Mouse (Mus musculus) midbrain, embryonic 11.5 days (tissue): ENCODE measurements around the gene Gpr4. TPM values are rescaled to one million over a fixed set of nuclear protein-coding genes. Genes with fewer than 3 reads are reported as not detected.

Experiments used
- ATAC-seq: fragments of 200-750 bp; cut with Nextera tagmentation; 2 replicates; pipeline ENCODE4 v1.8.0; 2017; ENCODE audit warnings: moderate TSS enrichment, moderate library complexity; ENCODE audit not compliant: low FRiP score
- DNase-seq: peaks from one replicate; pipeline ENCODE4 v3.0.0; 2015; ENCODE audit warnings: low spot score; ENCODE audit errors: missing footprints
- H3K27ac ChIP-seq: fragments of 300-500 bp; sonication (generic); 2 replicates; pipeline ENCODE4 v1.5.1; 2014; ENCODE audit warnings: low read depth, low read length
- H3K27me3 ChIP-seq: fragments of 300-500 bp; sonication (generic); 2 replicates; pipeline ENCODE4 v1.6.1; 2014; ENCODE audit warnings: mild to moderate bottlenecking, low read length, moderate library complexity, mixed read lengths; ENCODE audit not compliant: control insufficient read depth, insufficient read depth
- H3K36me3 ChIP-seq: fragments of 300-500 bp; sonication (generic); 2 replicates; pipeline ENCODE4 v1.6.1; 2014; ENCODE audit warnings: mild to moderate bottlenecking, low read length, moderate library complexity, mixed read lengths; ENCODE audit not compliant: control insufficient read depth, insufficient read depth
- H3K4me1 ChIP-seq: fragments of 300-500 bp; sonication (generic); 2 replicates; pipeline ENCODE4 v1.6.1; 2014; ENCODE audit warnings: low read length; ENCODE audit not compliant: control insufficient read depth, insufficient read depth
- H3K4me2 ChIP-seq: fragments of 300-500 bp; sonication (generic); 2 replicates; pipeline ENCODE4 v1.6.1; 2014; ENCODE audit warnings: mild to moderate bottlenecking, moderate library complexity
- H3K4me3 ChIP-seq: fragments of 300-500 bp; sonication (generic); 2 replicates; pipeline ENCODE4 v1.5.1; 2014; ENCODE audit warnings: low read depth, low read length
- H3K9ac ChIP-seq: fragments of 300-500 bp; sonication (generic); 2 replicates; pipeline ENCODE4 v1.6.1; 2014; ENCODE audit warnings: low read length
- H3K9me3 ChIP-seq: fragments of 300-500 bp; sonication (generic); 2 replicates; pipeline ENCODE4 v1.6.1; 2016; ENCODE audit warnings: low read length; ENCODE audit not compliant: control insufficient read depth
- WGBS: fragments of 180-500 bp; shearing (Covaris S2); extraction: QIAGEN DNeasy Blood & Tissue Kit; methylation state at CpG from one replicate; pipeline ENCODE4 v1.1.7; 2014; 5-methylcytosine and 5-hydroxymethylcytosine counted together
- microRNA counts: library from miRNA; unstranded; fragments of <30 nt; microRNA quantifications from one replicate; lab custom pipeline; 2015
- microRNA-seq: library from miRNA; unstranded; fragments of <30 nt; microRNA quantifications from one replicate; pipeline ENCODE4, GENCODE M21; 2017
- polyA plus RNA-seq: library from polyadenylated mRNA; unstranded; fragments of >200 nt; fragmentation: Nextera tagmentation; extraction: Ambion mirVana; gene quantifications from 2 replicates; pipeline ENCODE4 v1.2.1, GENCODE M21; 2014

Gene Gpr4
- polyA plus RNA-seq, 1 experiment from 2014 or later, result 1.7 TPM

DNA sequence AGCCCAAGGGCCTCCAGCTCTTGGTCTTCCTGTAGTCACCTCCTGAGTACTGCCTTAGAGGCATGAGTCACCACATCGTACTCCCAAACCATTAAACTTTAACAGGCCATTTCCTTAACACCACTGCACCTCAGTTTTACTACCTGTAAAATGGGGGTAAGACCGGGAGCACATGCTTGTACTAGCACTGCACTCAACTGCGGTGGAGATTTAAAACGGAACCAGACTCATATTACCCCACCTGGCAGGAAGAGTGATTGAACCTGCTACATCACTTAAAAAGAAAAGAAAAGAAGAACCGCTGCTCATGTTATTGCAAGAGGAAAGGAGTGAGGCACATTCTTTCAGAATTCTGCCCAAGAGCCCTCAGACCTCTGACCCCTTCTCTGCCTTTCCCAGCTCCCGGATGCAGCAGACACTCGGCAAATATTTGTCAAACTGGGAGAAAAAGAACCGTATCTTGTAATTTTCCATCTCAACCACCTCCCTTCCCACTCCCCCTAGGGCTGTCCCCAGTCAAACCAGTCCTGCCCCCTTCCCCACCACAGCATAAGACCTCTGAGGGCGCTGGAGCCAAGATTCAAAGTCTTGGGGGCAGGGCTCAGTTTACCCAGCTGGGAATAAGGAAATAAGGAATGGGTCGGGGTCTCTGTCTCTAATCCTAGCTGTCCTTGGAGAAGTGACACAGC, 56.8 kb downstream of the Gpr4 start:
- peak overlapping the region; percentile 85; the same call in 1 of the 2 replicates for H3K9ac ChIP-seq
- H3K9me3 ChIP-seq, result no peaks in the 10 kb centered on the region
- DNase-seq (no peak), ATAC-seq (no peak)
- 60% methylated on average over 10 of the region's 10 CpGs for WGBS
- H3K4me1 ChIP-seq, result peaks cover 13% of the 10 kb centered on the region
- H3K27me3 ChIP-seq, result no peaks in the 10 kb centered on the region
- peak overlapping the region; percentile 96 for H3K4me3 ChIP-seq
- H3K4me2 ChIP-seq, result peak overlapping the region; percentile 97
- peaks cover 6% of the 10 kb centered on the region; the same call in 1 of the 2 replicates for H3K36me3 ChIP-seq
- no peak overlapping the region for H3K27ac ChIP-seq

DNA sequence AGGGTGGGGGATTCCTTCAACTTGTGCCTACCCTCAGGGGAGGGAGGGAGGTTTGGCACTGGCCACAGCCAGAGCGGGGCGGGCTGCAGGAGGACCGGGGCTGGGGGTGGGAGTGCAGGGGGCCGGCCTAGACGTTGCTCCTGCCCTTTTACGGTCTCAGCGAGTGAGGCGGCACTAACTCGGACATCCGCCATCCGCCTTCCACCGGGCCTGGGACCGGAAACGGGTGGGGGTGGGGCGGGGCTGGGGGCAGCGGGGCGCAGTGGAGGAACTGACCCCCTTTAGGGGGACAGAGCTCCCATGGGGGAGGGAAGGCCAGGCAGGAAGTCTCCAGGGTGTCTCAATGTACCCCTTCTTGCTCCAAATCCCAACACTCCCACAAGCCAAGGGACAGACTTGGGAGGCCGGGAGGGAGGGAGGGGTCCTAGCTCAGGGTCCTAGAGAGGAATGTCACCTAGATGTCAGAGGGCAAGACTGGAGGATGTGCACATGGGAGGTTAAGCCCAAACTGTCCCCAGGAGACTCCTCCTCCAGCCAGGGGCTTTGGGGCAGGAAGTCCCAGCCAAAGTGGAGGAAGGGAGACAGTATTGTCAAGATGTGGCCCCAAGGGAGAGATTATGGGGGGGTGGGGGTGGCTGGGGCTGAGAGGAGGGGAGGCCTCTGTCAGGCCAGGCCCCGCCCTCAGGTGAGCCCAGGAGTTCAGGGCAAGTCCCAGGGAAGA, 57.5 kb downstream of the Gpr4 start:
- peak; percentile 12; the same call in 1 of the 2 replicates for ATAC-seq
- no peak for DNase-seq
- WGBS, result 1% methylated on average over 19 of the region's 19 CpGs
- Histone ChIP-seq H3K27ac (no peak overlapping the region; the same call in 1 of the 2 replicates), H3K9ac (peak overlapping the region; percentile 85), H3K4me2 (peak overlapping the region; percentile 97), H3K9me3 (no peaks in the 10 kb centered on the region), H3K36me3 (no peaks in the 10 kb centered on the region), H3K27me3 (no peaks in the 10 kb centered on the region), H3K4me3 (peak overlapping the region; percentile 96), H3K4me1 (peaks cover 13% of the 10 kb centered on the region)

DNA sequence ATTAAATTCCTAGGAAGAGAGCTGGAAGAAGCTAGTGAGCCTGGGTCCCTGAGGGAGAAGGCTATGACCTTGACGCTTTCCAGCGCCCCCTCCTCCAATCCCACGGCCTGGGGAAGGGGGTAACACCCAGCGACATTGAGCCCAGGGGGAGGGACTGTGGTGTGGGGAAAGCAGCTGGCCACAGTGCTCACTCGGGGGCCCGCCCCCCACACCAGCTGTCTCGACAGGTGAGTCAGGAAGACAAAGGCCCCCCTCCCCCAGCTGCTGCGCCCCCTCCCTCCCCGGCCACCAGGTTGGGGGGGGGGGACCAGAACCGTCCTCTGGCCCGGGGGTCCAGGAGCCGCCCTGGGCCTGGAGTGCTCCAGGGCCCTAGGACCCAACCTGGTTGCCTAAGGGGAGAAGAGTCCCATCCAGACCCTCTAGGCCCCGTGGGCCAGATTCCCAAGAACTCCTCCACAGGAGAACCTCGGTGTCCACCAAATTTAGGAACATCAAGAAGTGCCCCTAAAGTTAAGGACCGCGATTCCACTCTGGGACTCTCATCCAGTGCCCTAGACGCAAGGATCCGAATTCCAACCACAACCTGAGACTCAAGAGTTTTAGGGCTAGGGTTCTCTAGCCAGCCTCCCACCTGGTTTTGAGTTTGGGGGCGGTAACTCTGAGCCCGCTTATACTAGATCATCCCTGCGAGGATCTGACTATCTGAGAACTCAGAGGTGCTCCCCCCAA, 58.3 kb downstream of the Gpr4 start:
- peaks cover 13% of the 10 kb centered on the region for H3K4me1 ChIP-seq
- no peak for ATAC-seq
- 0% methylated on average over 18 of the region's 21 CpGs for WGBS
- peak overlapping the region; percentile 97 for H3K4me2 ChIP-seq
- peak overlapping the region; percentile 96 for H3K4me3 ChIP-seq
- H3K27ac ChIP-seq, result no peak overlapping the region
- no peak for DNase-seq
- H3K9me3 ChIP-seq, result no peaks in the 10 kb centered on the region
- no peaks in the 10 kb centered on the region for H3K27me3 ChIP-seq
- H3K36me3 ChIP-seq, result no peaks in the 10 kb centered on the region
- peak overlapping the region; percentile 85 for H3K9ac ChIP-seq

DNA sequence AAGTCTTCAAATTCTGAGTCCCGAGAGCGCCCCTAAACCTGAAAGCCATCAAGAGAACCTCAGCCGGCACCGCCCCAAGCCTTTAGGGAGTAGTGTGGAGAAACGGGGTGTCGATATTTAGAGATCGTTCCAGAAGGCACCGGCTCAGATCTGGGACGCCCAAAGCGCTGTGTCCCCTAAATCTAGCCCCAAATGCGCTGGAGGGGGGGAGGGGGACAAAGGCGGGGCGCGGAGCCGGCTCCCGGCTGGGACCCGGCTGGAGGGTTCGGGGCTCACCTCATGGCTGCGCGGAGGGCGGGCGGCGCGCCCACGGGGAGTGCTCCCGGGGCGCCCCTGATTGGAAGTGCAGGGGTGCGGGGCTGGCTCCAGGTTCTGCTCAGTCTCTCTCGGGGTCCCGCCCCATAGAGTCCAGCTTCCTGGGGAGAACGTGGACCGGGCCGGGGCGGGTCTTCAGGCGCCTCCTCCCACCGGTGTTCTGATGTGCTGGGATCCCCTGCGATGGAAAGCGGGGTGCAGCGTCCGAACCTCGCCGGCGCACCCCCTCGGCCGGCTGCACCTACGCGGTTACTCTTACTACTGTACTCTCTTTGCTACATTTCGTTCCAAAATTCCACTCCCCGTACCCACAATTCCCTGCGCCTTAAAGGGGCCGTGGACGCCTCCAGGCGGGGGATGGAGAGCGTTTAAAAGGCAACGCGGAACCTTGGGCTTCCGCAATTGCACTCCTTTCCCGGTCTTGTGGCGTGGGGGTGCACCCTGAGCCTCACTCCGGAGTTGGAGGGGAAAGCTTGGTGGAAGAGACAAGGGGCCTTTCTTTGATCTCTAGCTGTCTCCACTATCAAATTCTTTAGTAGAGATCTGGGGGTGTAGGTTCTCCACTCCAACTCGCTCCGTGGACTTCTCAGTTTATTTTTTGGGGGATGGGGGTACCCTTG, 59.2 kb downstream of the Gpr4 start, which contains the start of gene Vasp:
Gene Vasp, minus strand, starts transcription at position 580 of the 935 bp plus-strand sequence.
- under 1% methylated on average over 54 of the region's 62 CpGs for WGBS
- peak; percentile 63 for ATAC-seq
- H3K9me3 ChIP-seq, result no peaks in the 10 kb centered on the region

DNA sequence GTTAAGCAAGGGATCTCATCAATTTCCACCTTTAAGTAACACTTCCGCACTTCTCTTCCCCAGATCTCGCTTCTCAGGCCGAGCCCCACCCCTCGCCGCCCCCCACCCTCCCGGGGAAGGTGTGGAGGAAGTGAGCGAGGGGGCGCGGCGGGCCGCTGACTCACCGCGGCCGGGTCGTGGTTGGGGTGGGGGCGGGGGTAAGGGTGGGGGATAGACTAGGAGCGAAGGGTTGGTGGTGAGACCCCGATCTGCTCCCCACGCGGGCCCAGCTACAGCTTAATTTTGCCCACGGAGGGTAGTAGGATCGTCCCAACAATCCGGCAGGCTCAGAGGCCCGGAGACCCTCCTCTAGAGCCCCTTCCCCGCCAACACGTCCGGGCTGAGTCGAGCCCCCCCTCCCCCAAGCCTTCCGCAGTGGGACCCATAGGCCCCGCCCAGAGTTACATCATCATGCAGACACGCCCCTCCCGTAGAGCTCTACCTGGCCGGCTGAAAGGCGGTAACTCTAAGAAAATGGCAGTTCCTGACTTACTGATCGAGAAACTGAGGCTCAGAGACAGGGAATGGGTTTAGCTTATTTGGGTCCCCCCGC, 59.9 kb downstream of the Gpr4 start:
- ATAC-seq (peak; percentile 76), DNase-seq (peak; percentile 96)
- H3K9me3 ChIP-seq, result no peaks in the 10 kb centered on the region
- H3K9ac ChIP-seq, result peak overlapping the region; percentile 85
- peak overlapping the region; percentile 96 for H3K4me3 ChIP-seq
- H3K4me1 ChIP-seq, result peaks cover 13% of the 10 kb centered on the region
- H3K27ac ChIP-seq, result peak overlapping the region; percentile 61
- WGBS, result under 1% methylated on average over 36 of the region's 36 CpGs
- H3K36me3 ChIP-seq, result no peaks in the 10 kb centered on the region
- peak overlapping the region; percentile 97 for H3K4me2 ChIP-seq
- H3K27me3 ChIP-seq, result no peaks in the 10 kb centered on the region

More for the DNA sequence above, 59.2 kb downstream of the Gpr4 start, which contains the start of gene Vasp:
- H3K27ac ChIP-seq, result peak within 1 kb of the TSS; percentile 61
- H3K27me3 ChIP-seq, result no peaks in the 10 kb centered on the region
- H3K4me3 ChIP-seq, result peak within 1 kb of the TSS; percentile 96
- peak within 1 kb of the TSS; percentile 85 for H3K9ac ChIP-seq
- H3K4me1 ChIP-seq, result peaks cover 13% of the 10 kb centered on the region
- H3K4me2 ChIP-seq, result peak within 1 kb of the TSS; percentile 97
- peak; percentile 99 for DNase-seq
- H3K36me3 ChIP-seq, result no peaks in the 10 kb centered on the region

MicroRNAs encoded within 50 kb of the gene (microRNA counts, 519-probe panel; counts per million panel counts)
- microRNA mmu-miR-330 (lab: Ali Mortazavi, UCI), result not detected

Small RNA genes within 50 kb of the gene (microRNA-seq; reads per million reads assigned to microRNA genes)
- gene Mir330, result 438 reads per million, percentile 70 among the genes with 10 or more reads in this experiment

Other genes with a start within 250 kb of the Gpr4 start
- 0.10 TPM in 2 replicates for gene Nanos2, start 225.1 kb upstream of the Gpr4 start, polyA plus RNA-seq
- gene Mypop, start 221.3 kb upstream of the Gpr4 start, polyA plus RNA-seq, result 3.7 and 4.0 TPM in 2 replicates
- gene Irf2bp1, start 208.5 kb upstream of the Gpr4 start, polyA plus RNA-seq, result 24.1 and 26.5 TPM in 2 replicates
- gene Foxa3, start 189.0 kb upstream of the Gpr4 start, polyA plus RNA-seq, result not detected in 2 replicates
- 30.9 and 33.3 TPM in 2 replicates for gene Sympk, start 188.2 kb upstream of the Gpr4 start, polyA plus RNA-seq
- not detected in 2 replicates for gene Rsph6a, start 157.8 kb upstream of the Gpr4 start, polyA plus RNA-seq
- gene Dmwd, start 136.3 kb upstream of the Gpr4 start, polyA plus RNA-seq, result 15.2 and 16.9 TPM in 2 replicates
- 7.0 and 7.3 TPM in 2 replicates for gene Dmpk, start 128.7 kb upstream of the Gpr4 start, polyA plus RNA-seq
- 7.0 and 8.8 TPM in 2 replicates for gene Six5, start 117.9 kb upstream of the Gpr4 start, polyA plus RNA-seq
- 0.46 and 0.58 TPM in 2 replicates for gene Gm4969, start 94.2 kb upstream of the Gpr4 start, polyA plus RNA-seq
- 9.4 and 9.5 TPM in 2 replicates for gene Fbxo46, start 92.7 kb upstream of the Gpr4 start, polyA plus RNA-seq
- 10.7 and 11.4 TPM in 2 replicates for gene Qpctl, start 63.2 kb upstream of the Gpr4 start, polyA plus RNA-seq
- 156 and 160 TPM in 2 replicates for gene Snrpd2, start 62.8 kb upstream of the Gpr4 start, polyA plus RNA-seq
- gene Gipr, start 46.4 kb upstream of the Gpr4 start, polyA plus RNA-seq, result 0.58 and 0.75 TPM in 2 replicates
- 1.5 and 1.9 TPM in 2 replicates for gene Eml2, start 36.1 kb upstream of the Gpr4 start, polyA plus RNA-seq
- gene Opa3, start 15.8 kb downstream of the Gpr4 start, polyA plus RNA-seq, result 42.4 and 44.0 TPM in 2 replicates
- gene Vasp, start 59.3 kb downstream of the Gpr4 start, polyA plus RNA-seq, result 46.0 and 46.9 TPM in 2 replicates
- gene Ppm1n, start 67.5 kb downstream of the Gpr4 start, polyA plus RNA-seq, result 0.18 and 0.50 TPM in 2 replicates
- gene Rtn2, start 70.1 kb downstream of the Gpr4 start, polyA plus RNA-seq, result 48.5 and 53.2 TPM in 2 replicates
- 0.04 TPM in 1 of 2 replicates, not detected in the other for gene Fosb, start 97.5 kb downstream of the Gpr4 start, polyA plus RNA-seq
- gene Ercc1, start 132.2 kb downstream of the Gpr4 start, polyA plus RNA-seq, result 111 and 118 TPM in 2 replicates
- 15.1 and 15.4 TPM in 2 replicates for gene Cd3eap, start 146.9 kb downstream of the Gpr4 start, polyA plus RNA-seq
- 3.0 and 3.2 TPM in 2 replicates for gene Ppp1r13l, start 147.2 kb downstream of the Gpr4 start, polyA plus RNA-seq
- gene Ercc2, start 169.5 kb downstream of the Gpr4 start, polyA plus RNA-seq, result 10.3 and 10.9 TPM in 2 replicates
- gene Klc3, start 191.6 kb downstream of the Gpr4 start, polyA plus RNA-seq, result 0.37 and 1.4 TPM in 2 replicates
- not detected in 2 replicates for gene Ckm, start 192.2 kb downstream of the Gpr4 start, polyA plus RNA-seq
- gene Mark4, start 246.3 kb downstream of the Gpr4 start, polyA plus RNA-seq, result 8.9 and 10.7 TPM in 2 replicates